Mouse (Mus musculus) ovary, postnatal 10 days (tissue): ENCODE data around the gene Myo1d.

Source experiments
- DNase-seq: peaks from one replicate; pipeline ENCODE4 v3.0.0; 2022; ENCODE audit warnings: low spot score

The Myo1d gene

GRCm38 (mm10) chr11:80781535-80781934 lies 1.7 kb upstream of the Myo1d start:
- DNase-seq: no peak

- DNase-seq: no peak
Measured at GRCm38 (mm10) chr11:80778916-80779526, 804 bp downstream of the Myo1d start.

GRCm38 (mm10) chr11:80778157-80778556 lies 1.7 kb downstream of the Myo1d start:
- DNase-seq: no peak

- DNase-seq: no peak
Measured at GRCm38 (mm10) chr11:80777708-80778107, 2.1 kb downstream of the Myo1d start.

GRCm38 (mm10) chr11:80775535-80775934 lies 4.3 kb downstream of the Myo1d start:
- no peak for DNase-seq

DNA sequence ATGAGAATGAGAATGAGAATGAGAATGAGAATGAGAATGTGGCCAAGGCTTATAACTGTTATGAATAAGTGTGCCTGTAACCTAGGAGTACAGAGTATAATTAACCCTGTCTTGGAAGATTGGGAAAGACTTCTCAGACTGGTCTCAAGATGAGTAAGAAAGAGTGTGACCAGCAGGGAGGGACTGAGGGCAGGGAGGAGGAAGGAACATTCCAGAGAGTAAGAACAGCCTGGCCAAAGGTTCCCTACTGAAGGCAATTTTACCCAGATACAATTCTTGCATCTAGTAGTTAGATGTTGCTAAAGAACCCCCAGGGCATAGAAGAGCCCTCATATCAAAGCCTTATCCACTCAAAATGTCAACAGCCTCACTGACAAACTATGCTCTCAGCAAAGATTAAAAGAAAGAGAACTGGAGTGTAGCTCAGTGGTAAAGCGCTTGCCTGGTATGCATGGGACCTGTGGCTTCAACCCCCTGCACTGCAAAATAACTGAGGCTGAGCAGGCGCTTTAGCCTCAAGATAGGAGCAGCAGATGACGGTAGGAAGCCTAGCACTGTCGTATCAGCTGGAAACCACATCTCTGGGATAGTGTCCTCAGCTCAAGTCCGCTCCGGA lies 7.1 kb downstream of the Myo1d start:
- DNase-seq: no peak

DNA sequence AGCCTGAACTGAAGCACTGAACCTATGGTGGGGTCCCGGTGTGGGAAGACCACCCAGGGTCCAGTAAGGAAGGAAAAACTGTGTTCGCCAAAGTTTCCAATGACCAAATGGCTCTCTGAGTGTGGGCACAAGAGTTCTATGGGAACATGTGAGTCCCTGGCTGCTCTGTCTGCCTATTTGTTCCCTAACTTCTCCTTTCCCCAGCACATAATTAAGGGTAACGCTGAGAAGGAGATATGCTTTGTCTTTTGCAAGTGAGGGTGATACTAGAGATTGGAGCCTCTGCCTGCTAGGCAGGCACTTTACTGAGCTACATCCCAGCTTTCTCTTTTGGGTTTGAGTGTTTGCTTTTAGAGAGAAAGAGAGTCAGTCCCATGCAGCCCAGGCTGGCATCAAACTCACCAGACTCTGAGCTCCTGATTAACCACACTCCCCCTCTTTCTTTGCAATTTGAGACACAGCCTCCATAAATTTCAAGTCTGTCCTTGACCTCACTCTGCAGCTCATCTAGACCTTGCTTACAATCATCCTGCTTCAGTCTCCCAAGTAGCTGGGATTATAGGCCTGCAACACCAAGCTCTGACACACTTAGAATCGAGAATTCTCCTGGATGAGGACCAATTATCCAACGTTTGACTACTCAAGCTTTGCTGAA lies 8.1 kb downstream of the Myo1d start:
- DNase-seq: no peak

GRCm38 (mm10) chr11:80771186-80771585 lies 8.6 kb downstream of the Myo1d start:
- DNase-seq: no peak

DNA sequence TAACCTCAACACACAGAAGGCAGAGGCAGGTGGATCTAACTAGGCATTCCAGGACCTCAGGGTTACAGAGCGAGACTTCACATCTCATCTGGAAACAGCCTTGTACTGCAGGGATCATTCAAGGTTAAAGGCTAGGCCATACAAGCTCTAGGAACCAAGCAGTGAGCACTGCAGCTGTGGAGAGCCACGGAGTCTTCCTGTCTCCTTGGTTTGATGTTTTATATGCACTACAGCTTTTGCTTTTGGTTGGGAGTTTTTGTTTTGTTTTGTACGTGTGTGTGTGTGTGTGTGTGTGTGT lies 12.6 kb downstream of the Myo1d start:
- no peak for DNase-seq

DNA sequence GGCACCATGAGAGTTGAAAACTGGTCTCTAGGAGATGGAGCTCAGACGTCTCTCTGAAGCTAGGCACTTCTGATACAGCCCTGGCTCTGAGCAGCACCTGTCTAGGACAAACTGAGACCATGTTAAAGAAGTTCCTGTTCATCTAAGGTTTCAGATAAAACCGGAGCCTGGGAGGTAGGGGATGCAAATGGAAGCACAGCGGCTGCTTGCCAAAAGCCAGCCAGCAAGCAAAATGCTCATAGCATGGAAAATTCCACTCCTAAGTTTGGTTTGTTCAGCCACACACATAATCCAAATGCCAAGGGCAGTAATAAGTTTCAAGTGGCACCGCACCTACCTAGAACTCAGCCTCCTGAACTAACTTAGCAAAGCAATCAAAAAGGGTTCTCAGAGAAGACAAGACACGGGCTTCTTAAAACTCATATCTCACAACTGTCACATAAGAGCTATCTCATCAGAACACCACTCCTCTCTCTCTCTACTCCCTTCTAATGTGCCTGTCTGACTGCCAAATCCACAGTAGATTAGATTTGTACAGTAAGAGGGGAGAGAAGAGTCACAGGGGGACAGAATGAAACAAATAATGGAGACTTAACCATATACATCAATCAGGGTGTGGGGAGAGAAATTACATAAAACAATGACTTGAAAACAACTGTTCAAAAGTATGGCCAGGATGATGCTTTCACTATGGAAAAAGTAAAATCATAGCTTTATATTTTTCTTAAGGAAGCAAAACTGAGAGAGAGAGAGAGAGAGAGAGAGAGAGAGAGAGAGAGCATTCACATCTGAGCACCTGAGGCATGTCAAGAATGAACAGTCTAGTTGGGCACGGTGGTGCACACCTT lies 13.1 kb downstream of the Myo1d start:
- no peak for DNase-seq

DNA sequence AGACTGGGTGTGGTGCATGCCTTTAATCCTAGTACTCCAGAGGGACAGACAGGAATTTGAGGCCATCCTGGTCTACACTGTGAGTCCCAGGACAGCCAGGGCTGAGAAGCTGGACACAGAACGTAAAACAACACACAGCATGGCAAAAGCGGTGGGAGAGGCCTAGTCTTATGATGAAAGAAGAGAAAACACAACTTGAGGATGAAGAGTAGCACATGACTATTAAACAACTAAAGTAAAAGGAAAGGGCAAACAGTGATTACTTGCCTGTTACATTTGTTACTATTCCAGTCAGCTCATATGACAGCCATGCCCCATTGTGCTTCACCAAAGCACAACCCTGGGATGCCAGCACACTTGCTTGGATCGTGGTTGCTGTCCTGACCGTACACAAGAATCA lies 13.8 kb downstream of the Myo1d start:
- DNase-seq: no peak

- DNase-seq: no peak
Measured at GRCm38 (mm10) chr11:80762066-80762465, 17.8 kb downstream of the Myo1d start.

DNA sequence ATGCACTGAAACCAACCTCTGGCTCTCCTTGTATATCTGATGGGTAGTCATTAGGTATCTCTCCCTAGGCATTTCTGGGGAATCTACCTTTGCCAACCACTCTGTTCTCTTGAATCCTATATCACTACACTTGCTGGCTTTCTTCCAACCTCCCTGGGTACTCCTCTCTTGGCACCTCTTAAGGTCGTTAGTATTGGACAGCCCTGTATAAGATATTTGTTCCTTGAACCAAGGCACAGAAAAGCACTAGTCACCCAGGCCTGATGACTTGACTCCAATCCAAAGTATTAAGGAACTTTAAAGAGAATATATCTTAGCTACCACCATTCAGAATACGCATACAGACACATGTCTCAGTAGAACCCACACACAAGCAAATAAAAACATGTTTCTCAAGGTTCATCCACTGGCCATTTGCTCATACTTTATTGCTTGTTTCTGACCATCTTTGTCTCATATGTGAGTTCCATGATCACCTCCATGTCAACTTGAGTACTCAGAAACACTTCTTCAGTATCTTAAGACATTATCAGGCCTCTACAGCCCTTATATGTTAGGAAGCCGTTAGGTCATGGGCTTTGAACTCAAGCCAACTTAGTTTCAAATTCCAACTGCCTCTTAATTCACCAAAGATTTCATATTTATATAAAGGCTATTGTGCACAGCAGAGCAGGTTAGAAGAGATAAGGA lies 18.4 kb downstream of the Myo1d start:
- no peak for DNase-seq

GRCm38 (mm10) chr11:80759023-80759422 lies 20.8 kb downstream of the Myo1d start:
- DNase-seq: no peak

GRCm38 (mm10) chr11:80754201-80754600 lies 25.6 kb downstream of the Myo1d start:
- no peak for DNase-seq

DNA sequence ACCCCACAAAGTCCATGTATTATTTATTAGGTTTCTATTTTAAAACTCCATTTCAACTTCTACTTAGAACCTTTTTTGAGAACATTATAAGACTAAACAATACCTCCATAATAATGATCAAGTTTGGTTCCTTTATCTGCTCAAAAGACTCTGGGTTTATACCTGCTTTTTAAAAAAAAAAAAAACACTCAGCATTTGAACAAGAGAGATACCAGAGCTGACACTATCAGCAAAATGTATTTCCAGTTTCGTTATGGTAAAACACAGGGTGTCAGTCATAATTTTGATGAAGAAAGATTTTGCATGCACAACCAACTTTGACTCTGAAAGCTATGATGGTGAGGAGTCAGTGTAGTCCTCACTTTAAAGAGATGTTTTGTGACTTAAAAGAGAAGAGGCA lies 28.7 kb downstream of the Myo1d start:
- DNase-seq: no peak

DNA sequence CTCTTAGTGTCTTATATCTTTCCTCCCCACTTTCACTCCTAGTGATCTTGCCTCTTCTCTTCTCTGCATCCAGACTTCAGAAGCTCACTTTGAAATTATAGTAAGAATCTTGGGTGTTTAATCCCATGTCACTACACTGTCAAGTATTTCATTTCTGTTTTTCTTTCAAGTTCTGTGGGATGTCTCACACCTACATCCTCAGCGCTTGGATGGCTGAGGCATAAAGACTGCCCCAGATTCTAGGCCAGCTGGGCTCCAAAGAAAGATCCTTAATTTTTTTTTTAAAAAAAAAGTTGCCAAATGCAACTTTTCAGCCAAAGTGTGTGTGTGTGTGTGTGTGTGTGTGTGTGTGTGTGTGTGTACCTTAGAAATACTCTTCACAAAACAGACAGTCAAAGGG lies 30.6 kb downstream of the Myo1d start:
- DNase-seq: no peak

DNA sequence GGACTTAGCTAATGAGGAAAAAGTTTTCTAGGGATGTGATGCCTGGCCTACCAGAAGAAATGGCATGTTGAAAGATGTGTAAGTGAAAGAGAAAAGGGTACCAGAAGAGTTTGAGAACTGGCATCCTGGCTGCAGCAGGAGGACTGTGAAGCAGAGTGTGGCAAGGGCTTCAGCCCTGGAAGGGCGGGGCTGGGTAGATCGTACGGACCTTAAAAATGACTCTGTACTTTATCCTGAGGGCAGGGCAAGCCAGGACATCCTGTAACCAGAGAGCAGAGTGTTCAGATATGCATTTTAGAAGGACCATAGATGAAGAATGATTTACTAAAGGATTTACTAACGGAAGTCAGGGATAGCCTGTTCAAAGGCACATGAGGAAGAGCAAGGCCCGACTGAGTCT lies 34.4 kb downstream of the Myo1d start:
- DNase-seq: no peak

DNA sequence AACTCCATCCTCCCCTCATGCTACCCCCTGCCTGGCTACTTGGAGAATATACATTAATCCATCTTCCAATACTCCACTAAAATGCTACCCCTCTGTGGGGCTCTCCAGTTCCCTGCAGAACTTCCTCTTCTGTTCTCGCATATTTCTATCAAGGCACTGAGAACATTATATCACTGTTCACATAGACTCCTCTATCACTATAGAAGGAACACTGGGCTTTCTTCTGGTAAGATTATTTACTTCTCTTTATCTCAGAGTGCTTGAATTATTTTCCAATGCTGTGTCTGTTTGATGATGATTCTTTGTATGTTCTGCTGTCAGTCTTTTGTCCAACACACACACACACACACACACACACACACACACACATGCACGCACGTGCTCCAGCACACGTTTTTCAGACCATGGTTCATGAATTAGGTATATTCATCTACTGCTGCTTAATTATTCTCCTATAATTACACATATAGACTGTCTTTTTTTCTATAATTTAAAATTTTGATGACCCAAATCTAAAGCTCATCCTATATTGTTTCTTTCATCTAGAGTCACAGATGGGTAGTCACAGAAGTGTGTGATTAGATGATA lies 35.9 kb downstream of the Myo1d start:
- DNase-seq: no peak

GRCm38 (mm10) chr11:80742462-80742861 lies 37.4 kb downstream of the Myo1d start:
- no peak for DNase-seq

DNA sequence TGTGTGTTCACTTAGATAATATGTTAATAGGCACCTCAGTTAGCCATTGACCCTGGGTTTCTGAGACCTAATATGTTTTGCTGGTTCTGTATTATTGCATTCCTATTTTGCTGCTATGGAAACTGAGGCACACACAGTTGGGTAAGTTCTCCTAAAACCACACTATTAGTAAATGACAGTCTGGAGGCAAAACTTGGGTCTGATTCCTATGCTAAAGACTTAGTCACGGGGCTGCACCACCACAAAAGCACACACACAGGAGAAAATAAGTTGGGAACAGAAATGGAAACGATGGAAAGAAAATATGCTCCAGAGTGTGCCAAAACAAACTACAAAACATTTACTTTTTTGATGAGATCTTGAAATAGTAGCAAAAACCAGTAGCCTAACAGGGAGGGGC lies 45.1 kb downstream of the Myo1d start:
- DNase-seq: no peak

GRCm38 (mm10) chr11:80724701-80725100 lies 55.1 kb downstream of the Myo1d start:
- no peak for DNase-seq
